Mouse (Mus musculus) cerebellum, postnatal 4 days (tissue): ENCODE measurements around the gene Hcn4.
A peak's percentile ranks its signal among the peaks of the same experiment; 100 is the strongest.

ENCODE experiments used
- DNase-seq, 2 experiments: peaks; one replicate each; pipeline ENCODE4 v3.0.0; 2022; ENCODE audit warnings: low spot score in 2 of 2, mixed read lengths in 1 of 2

Gene Hcn4

DNA sequence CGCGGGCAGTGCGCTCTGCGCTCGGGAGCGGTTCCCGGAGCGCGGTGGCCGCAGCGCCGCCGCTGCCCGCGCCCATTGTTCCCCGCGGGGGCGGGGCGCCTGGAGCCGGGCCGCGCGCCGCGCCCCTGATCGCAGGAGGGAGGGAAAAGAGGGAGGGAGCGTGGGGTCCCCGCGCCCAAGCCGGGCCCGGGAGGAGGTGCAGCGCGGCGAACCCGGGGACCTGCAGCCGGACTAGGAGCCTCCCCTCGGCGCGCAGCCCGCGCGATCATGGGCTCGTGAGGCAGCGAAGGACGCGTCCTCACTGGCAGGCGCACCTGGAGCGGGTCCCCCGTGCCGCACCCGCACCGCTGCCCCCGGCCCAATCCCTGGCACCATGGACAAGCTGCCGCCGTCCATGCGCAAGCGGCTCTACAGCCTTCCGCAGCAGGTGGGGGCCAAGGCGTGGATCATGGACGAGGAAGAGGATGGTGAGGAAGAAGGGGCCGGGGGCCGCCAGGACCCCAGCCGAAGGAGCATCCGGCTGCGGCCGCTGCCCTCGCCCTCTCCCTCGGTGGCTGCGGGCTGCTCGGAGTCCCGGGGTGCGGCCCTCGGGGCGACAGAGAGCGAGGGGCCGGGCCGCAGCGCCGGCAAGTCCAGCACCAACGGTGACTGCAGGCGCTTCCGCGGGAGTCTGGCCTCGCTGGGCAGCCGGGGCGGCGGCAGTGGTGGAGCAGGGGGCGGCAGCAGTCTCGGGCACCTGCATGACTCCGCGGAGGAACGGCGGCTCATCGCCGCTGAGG lies at the start of gene Hcn4:
Gene Hcn4 (plus strand): TSS at position 274 of the 779 bp plus-strand sequence.
- DNase-seq, result peak in 1 of 2 experiments; percentile 35

DNA sequence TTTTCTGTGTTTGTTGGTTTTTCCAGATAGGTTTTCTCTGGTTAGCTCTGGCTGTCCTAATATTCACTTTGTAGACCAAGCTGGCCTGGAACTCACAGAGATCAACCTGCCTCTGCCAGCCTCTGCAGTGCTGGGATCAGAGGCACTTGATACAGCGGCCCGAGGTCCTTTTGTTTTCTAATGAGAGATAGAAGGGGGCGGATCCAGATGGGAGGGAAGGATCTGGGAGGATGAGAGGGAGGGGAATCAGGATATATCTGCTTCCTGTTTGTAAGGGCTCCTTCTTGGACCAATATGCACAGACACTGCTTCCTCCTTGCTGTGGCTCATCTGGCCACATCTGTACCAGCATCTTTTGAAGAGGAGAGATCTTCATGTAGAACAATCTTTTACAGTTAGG lies 48.5 kb upstream of the Hcn4 start:
- no peak for DNase-seq

- DNase-seq, result peak in 1 of 2 experiments; percentile 14
Observed at GRCm38 (mm10) chr9:58775363-58775762, 47.8 kb upstream of the Hcn4 start.

- DNase-seq, result no peak
Observed at GRCm38 (mm10) chr9:58789476-58789875, 33.7 kb upstream of the Hcn4 start.

DNA sequence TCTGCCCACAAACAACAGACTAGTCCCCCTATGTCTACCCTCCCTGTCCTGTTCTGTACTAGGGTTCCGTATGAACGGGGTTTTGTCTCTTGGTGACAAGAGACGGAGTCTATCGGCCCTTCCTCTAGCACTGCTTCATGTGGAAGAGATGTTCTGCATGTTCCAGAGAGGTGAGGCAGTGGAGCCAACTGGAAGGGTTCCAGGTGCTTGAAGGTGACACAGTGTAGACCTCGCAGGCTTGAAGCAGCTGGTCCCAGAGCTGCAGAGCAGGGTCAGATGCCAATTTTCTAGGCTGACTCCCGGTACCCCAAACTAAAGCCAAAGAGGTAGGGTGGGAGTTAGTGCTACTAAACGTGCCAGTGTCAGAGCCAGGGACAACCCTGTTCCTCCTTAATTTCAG lies 25.1 kb upstream of the Hcn4 start:
- no peak for DNase-seq

GRCm38 (mm10) chr9:58801441-58801840 lies 21.8 kb upstream of the Hcn4 start:
- DNase-seq, result no peak

- no peak for DNase-seq
Observed at GRCm38 (mm10) chr9:58802294-58802693, 20.9 kb upstream of the Hcn4 start.

- DNase-seq, result no peak
Observed at GRCm38 (mm10) chr9:58802802-58803201, 20.4 kb upstream of the Hcn4 start.

DNA sequence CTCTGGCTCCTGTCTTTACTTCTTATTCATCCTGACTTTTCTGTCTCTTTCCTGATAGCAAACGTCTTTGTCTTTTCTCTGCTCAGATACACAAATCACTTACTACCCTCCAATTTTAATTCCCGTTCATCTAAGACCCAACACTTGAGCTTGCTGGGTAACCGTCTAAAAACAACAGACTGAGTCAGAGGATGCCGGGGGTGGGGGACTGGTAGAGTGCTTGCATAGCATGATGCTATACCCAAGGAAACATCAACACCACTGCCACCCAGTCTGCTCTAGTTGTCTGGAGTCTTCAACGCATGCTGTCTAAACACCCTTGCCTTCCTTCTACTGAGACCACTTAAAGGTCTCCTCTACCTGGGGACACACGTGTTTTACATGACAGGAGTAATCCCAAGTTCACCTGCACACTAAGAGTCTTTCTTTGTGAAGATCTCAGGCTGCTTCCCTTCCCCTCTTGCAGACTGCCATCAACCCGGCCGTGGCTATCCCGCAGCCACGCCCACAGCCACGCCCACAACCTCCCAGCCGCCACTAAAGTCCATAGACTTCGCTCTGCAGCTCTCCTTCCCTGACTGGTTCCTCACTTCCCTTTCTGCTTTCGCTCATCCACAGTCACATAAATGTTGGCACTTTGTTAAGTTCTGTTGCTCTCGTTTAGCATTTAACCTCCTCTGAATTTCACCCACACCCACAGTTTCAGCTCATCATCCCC lies 17.5 kb upstream of the Hcn4 start:
- peak in 1 of 2 experiments; percentile 38 for DNase-seq

- no peak for DNase-seq
Observed at GRCm38 (mm10) chr9:58811171-58811570, 12.0 kb upstream of the Hcn4 start.

GRCm38 (mm10) chr9:58815552-58816260 lies 7.5 kb upstream of the Hcn4 start:
- no peak for DNase-seq

DNA sequence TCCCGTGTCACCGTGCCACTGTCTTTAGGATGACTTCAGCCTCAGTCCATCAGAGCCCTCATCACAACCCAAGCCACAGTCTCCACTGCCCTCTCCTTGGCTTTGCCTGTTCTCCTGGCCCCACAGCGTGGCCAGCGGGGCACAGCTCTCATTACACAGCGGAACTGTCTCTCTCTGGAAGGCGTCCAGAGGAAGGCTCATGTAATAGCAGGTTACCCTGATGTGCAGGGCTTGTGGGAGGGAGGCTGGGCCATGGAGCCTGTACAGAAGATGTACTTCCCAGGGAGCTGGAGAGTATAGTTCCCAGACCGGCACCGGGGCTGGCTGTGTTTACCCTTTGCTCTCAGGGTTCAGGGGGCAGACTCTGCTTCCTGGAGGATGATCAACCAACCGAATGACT lies 6.8 kb upstream of the Hcn4 start:
- DNase-seq, result no peak

- DNase-seq, result no peak
Observed at GRCm38 (mm10) chr9:58817676-58818075, 5.5 kb upstream of the Hcn4 start.

DNA sequence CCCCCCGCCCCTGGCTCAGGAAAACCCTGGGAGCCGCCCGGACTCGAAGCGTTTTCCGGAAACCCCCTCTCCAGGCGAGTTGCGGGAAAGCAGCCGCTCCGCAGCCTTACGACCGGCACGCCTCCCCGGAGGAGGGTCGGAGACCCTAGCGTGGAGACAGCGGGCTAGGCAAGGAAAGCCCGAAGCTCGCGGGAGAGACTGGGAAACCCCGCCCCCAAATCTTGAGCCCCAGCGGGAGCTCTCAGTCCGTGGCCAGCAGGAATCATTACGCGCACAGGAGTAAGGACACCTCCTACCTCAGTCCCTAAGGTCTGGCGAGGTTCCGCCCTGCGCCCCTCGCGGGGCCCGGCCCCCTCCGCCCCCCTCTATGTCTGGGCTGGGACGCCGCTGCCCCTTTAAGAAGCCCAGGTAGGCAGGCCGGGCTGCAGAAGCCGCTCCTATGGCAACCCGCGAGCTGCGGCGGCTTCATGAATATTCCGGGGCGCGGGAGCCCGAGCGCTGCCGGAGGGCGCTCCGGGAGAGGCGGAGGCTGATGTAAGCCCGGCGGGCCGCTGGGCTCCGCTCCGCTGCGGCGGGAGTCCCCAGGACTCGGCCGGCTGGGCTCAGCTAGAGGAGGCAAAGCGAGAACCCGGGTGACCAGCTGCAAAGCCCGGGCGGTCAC lies 651 bp upstream of the Hcn4 start:
- DNase-seq, result peak; percentile 49 to 71

DNA sequence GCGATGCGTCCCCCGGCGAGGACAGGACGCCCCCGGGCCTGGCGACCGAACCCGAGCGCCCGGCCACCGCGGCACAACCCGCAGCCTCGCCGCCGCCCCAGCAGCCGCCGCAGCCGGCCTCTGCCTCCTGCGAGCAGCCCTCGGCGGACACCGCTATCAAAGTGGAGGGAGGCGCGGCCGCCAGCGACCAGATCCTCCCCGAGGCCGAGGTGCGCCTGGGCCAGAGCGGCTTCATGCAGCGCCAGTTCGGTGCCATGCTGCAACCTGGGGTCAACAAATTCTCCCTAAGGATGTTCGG lies 655 bp downstream of the Hcn4 start:
- no peak for DNase-seq

GRCm38 (mm10) chr9:58829627-58830026 lies 6.4 kb downstream of the Hcn4 start:
- DNase-seq, result no peak

DNA sequence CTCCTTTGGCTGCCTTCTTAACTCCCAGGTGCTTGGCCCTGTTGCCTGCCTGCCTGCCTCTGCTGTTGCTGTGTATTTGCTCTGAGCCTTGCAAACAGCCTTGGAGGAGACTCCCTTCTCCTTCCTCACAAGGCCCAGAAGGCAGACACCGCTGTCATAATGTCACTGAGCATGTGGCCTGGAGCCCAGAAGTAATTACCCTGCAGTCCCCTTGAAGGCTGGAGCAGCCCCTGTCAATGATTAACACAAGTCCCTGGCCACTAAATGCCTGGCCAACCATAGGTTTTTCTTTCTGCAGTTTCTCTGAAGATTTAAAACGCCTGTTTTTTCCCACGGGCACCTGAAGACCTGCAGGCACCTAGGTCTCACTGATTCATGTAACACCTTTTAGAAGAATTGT lies 9.7 kb downstream of the Hcn4 start:
- no peak for DNase-seq

- no peak for DNase-seq
Observed at GRCm38 (mm10) chr9:58837174-58837573, 14.0 kb downstream of the Hcn4 start.

DNA sequence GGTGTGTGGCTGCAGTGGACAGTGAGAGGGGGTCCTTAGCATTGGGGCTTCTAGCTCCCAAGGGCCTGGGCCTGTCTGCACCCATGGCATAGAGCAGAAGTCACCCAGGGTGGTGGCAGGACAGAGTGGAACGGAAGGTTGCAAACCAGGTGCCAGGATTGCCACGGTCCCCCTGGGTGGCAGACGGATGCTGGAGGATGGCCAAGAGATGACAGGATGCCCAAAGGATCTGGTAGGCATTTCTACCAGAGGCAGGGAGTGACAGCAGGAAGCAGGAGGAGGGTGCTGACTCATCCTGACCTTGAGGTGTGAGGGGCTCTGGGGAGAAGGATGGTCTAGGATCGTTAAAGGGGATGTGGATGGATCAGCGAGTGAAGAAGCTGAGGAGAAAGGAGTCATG lies 15.3 kb downstream of the Hcn4 start:
- no peak for DNase-seq

DNA sequence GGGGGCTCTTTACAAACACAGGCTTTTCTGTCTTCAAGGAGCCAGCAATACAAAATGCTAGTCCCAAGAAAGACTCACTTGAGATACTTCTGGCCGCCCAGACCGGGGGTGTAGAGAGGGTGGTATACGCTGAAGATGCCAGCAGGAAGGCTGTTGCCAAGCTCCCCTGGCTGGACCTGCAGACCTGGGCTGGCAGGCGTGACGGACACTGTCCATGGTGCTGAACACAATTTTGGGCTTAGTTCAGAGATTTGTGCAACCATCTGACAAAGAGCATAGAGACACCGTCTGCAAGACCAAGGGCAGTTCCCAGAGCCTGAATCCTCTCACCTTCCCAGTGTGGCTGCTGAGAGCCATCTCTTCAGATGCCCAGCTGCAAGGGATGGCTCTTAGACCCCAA lies 18.4 kb downstream of the Hcn4 start:
- DNase-seq, result peak in 1 of 2 experiments; percentile 44

DNA sequence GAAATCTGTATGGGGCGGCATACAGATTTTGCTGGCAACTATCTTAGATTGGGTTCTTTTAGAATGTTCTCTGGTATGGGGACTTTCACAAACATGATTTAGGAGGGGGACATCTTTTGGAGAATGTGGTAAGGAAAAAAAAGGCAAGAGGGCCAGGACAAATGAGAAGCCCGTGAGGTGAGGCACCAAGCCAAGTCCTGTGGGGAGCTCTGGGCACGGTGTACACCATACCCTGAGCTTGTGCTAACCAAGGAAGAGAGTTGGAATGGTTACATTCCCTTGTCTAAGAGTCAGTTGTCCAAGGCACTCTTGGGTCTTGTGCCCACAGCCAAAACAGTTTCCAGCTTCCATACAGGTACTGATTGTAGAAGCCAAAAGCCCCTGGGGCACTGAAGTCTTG lies 21.4 kb downstream of the Hcn4 start:
- DNase-seq, result no peak

GRCm38 (mm10) chr9:58847008-58847407 lies 23.8 kb downstream of the Hcn4 start:
- DNase-seq, result no peak
